Mouse (Mus musculus) retina, postnatal 7 days (tissue): ENCODE results near the gene Cd33.
A peak's percentile ranks its signal among the peaks of the same experiment; 100 is the strongest.

Experiments
- DNase-seq: peaks from one replicate; pipeline ENCODE4 v3.0.0-alpha.2; 2012; ENCODE audit warnings: low read depth, low spot score

Cd33 gene

DNA sequence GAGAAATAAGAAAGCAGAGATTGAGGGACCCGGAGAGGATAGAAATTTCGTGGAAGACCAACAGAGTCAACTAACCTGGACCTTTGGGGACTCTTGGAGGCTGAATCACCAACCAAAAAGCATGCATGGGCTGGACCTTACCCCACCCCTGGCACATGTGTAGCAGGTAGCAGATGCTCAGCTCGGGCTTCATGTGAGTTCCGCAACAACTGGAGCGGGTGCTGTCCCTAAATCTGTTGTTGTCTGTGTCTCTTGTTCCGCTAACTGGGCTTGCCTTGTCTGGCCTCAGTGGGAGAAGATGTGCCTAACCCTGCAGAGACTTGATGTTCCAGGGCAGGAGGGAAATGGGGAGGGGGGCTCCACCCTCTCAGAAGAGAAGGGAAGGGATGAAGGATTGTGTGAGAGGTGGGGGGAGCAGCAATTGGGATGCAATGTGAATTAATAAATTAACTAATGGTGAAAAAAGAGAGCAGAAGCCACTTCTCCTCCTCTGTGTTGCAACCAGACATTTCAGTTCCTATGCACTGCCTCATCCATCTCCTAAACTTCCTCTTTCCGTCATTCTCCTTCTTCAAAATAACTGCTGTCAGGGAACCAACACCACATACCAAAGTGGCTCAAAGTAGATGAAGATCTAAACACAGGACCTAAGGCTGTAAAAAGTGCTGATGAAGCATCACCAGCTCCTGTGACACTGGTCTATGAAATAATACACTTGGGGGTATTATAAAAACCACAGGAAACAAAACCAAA is at the start of gene Cd33:
Cd33 (minus strand) TSS at position 204 of the 753 bp plus-strand sequence.
- DNase-seq = no peak

DNA sequence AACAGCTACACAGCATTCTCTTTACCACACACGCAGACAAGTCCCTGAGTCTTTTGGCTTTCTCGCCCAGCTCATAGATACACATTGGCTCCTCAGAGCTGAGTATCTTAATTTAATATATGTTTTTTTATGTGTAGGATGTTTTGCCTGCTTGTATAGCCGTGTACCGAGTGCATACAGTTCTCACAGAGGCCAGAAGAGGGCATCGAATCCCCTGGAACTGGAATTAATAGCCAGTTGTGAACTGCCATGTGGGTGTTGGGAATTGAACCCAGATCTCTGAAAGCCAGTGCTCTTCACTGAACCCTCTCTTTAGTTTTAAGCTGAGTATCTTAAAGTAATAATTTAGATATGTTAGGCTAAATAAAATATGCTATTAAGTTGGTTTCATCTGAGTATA is 40.6 kb upstream of the Cd33 start:
- DNase-seq = no peak

DNA sequence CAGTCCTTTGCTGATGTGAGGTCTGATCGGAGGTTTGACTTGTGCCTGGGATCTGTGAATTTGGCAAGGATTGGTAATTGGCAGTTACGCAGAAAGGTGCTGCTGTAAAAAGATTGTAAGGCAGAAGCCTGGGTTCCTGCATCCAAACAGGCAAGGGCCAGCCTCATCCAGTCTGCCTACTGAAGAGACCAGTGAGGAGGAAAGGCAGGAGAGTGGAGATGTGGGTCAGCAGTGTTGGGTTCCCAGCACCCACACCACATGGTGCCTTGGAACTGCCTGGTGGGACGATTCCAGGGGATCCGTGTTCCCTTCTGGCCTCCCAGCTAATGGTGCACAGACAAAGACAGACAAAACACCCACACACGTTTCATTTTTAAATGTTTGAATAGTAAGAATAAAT is 36.3 kb upstream of the Cd33 start:
- DNase-seq = no peak

DNA sequence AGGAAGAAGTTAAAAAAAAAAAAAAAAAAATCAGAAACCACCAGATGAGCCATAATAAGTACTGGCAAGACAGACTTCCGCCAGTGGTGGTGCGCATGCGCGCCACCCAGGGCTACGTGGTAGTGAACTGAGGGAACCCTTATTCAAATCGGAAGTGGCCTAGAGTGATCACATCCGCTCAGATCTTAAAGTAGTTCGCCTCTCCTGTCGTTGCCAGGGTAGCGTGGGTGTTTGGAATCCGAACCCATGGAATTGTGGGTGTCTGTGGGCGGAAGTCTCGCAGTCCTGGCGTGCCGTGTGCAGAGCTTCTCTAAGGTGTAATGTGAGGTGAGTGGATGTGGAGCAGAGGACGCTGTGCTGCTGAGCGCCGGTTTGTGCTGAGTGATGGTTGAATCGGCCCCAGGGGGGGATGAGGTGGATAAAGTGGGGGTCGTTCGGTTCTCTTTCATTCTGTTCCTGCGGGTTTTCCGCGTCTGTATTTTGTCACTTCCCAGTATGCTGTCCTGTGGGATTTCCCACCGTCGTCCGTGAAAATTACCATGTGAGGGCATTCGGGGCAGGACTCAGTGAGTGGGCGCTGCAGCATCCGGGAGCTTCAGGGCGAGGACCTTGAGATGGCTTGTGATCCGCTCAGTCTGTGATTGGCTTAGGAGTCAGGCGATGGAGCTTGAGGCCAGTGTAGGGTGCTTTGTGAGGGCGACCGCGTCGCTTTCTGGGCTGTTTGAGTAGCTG is 35.4 kb upstream of the Cd33 start, which contains the start of gene Zfp719:
Zfp719 (plus strand) TSS at position 171 of the 732 bp plus-strand sequence.
- peak; percentile 89 for DNase-seq

DNA sequence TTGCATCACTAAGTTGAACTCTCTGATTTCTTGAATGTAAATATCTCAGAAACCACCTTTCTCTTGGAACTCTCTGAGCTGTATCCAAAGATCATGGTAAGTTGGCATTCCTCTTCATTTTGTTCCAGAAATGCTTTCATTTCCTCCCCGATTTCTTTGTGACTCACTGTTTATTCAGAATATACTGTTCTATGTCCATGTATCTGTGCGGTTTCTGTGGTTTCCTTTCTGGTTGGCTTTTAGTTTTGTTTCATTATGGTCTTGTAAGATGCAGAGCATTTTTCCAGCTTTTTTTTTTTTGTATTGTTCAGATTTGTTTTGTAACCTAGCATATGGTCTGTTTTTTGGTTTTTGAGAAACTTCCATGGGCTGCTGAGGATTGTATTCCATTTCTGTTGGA is 27.0 kb upstream of the Cd33 start:
- DNase-seq = no peak

DNA sequence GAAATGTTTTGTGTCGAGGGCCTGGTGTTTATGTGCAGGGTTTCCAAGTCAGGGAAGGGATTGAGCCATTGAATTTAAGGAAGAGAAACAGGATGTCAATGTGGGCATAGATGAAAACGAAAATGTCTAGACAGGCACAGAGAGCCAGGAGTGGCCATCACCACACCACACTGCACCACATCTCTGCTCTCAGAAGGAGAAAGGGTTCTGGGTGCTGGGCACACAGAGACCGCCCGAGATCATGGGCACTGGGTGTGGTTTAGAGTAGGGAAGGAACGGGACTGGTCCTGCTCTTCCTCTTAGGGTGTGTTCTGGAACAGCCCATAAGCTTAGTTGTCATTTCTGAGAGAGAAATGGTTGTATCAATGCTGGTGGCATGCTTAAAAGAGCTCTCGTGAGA is 19.1 kb upstream of the Cd33 start:
- DNase-seq = no peak

DNA sequence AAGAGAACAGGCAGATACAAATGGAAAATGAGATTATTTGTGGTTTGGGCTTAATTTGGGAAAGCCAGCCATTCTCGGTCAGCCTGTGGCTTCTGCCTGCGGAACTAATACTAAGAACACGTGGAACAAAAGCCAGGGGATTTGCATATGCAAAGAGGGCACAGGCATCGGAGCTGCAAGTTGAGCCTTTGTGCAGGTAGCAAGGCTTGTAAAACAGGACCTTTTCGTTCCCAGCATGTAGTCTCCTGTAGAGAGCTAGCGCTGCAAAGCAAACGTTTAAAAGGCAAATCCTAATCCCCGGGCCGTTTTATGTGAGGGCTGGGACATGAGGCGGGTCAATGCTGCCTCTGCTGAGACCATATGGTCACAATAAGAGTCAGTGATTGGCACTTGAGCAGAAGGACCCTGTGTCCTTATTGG is 18.4 kb upstream of the Cd33 start:
- DNase-seq = peak; percentile 30

DNA sequence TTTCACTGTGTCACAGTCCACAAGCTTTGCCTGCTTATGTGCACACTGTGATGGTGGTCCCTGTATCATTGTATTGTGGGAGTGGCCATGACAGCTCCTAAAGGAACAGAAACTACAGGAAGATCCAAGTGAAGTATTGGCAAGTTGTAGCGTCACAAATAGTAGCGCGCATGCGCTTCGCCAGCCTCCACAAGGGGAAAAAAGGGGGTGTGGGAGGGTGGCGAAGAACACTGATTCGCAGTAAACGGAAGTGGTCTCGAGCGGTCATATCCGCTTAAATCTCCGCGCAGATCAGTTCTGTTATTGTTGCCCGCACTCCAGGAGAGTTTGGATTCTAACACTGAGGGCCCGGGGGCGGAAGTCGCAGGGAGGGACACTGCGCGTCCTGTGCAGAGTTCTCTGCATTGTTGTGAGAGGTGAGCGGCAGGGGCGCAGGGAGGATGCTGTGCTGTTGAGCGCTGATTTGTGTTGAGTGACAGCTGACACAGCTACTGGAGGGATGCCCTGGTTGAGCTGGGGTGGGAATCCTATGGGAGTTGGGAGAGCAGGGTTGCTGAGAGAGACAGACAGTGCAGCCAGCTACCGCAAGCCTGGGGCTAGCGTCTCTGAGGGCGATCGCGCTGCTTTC is 17.9 kb upstream of the Cd33 start, which contains the start of gene Zfp658:
Zfp658 (plus strand) TSS at position 251 of the 628 bp plus-strand sequence.
- DNase-seq = peak; percentile 84

DNA sequence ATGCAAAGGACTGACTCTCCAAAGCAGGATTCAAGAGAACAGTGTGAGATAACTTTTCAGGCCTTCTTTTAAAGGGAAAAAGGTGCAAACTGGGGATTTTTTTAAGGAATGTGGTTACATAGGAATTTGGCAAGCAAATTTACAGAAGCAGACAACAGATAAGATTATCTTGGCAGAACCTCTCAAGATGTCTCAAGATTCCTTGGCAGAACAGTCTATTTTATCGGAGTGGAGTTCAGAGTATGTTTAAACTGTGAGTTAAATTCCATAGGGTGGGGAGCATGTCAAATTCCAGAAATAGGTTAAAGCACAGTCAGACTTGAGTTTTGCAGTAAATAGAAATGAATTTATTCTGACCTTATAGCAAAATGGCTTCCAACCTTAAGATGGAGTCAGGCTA is 12.7 kb upstream of the Cd33 start:
- no peak for DNase-seq

DNA sequence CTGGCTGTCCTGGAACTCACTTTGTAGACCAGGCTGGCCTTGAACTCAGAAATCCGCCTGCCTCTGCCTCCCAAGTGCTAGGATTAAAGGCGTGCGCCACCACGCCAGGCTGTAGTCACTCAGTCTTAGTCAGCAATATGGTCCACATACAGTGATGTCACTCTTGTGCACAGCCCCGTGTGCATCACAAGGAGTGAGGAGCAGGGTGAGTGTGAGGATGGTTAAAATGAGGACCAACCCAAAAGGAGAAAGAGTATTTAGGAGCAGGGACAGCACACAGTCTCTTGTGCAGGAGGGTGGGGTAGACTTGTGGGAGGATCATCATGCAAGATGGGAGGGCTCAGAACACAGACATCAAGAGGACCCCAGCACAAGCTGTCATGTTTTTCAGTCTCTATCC is 11.1 kb upstream of the Cd33 start:
- no peak for DNase-seq

DNA sequence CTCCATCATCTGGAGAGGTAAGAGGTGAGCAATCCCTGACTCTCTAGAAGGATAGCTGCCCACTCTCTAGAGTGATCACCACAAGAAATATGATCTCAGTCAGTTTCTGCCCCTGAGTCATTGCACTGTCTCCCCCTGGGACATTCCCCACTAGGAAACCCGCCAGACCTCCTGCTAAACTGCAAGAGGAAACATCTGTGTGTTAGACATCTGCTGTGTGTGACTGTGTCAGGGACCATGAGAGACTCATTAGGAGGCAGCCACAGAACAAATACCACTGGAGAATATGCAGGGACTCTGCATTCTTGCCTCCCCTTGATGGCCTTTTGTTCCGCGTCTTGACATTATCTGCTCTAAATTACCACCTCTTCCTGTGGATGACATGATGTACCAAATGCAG is 10.3 kb upstream of the Cd33 start:
- no peak for DNase-seq

DNA sequence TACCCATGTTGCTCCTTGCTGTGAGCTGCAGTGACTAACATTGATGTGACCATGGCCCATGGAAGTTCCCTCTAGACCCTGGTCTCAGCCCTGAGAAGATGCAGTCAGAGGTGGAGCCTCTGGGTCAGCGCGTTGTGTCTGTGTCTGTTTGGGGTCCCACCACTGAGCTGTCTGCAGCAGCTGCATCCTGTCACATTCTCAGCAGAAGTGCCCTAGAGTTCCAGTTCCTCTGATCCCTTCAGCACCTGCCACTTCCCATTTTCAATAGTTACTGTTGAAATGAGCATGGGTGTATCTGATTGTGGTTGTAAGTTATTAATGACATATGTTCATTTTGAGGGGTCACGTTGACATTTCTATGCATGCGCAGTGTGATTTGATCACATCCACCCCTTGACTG is 8.9 kb upstream of the Cd33 start:
- no peak for DNase-seq

DNA sequence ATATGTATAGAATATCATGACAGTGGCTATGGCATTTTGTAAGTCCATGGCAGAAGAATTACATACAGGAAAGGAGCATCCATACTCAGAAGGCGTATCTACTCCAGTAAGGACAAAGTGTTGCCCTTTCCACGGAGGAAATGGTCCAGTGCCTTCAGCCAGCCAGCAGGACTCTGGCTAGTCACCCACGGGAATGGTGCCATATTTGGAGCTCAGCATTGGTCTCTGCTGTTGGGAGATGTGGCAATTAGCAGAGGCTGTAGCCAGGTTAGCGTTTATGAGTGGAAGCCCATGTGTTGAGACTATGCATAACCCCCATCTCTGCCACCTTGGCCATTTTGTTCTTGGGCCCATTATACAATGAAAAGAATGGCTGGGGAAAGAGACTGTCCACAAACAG is 4.0 kb upstream of the Cd33 start:
- no peak for DNase-seq

DNA sequence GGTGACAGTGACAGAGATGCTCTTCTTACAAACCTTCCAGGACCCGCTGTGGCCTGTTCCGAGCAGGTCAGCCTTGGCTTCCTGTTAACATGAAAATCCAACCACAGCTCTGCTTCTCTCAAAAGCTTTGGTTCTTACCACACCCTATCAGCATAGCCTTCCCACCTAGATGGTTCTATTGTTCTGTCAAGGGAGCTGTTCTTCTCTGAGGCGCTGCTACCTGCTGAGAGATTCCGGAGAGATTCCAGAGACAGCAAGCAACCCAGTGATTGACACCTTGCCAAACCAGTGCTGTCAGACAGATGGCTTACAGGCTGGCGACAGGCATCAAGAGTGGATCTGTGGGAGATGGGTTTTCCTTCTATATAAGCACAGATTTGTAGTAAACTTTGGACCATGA is 3.4 kb upstream of the Cd33 start:
- no peak for DNase-seq

DNA sequence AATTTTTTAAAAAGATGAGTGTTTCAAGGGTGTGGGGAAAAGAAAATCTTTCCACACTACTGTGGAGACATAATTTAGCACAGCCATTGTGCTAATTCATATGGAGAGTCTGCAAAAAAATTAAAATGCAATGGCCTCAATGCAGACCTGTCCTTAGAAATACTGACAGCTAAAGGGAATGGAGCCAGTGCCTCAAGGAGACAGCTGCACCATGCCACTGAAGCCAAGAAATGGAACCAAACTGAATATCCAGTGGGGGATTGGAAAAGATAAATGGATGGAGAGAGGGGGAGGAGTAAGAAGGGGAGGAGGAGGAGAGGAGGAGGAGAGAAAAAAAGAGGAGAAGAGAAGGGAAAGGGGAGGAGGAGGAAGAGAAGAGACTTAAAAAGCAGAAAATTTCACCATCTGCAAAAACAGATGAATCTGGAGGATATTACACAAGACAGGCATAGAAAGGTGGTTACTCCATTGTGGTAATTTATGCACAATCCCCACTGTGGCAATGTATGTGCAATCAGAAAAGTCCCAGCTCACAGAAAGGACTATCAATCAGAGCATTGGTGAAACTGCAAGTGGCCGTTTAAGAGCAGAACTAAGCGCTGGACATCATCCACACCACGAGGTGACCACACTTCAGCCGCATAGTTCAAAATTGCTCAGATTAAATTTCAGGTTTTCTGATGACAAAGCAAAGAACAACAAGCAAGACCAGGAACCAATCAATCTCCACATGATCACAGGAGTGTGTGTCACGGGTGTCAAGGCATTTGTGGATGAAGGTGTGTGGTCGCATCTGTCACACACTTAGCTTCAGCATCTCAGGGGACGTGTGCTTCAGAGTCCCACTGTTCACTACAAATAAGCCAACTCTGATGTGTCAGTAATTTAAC is 1.7 kb upstream of the Cd33 start:
- no peak for DNase-seq

DNA sequence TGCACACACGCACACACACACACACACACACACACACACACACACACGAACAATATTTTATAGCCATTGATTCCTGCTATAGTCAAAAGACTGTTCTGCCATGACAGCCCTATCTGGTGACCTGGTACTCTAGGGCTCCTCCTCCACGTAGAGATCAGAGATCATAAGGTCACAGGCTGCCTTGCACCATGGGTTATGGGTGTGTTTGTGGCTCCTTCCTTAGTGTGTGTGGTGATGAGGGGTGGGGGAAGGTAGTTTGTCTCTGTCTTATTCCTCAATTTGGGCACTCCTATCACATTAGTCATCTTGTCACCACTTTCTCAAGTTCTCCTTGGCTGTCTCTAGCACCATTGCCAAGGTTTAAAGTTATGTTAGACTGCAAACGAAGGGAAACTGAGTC is 5.7 kb downstream of the Cd33 start:
- no peak for DNase-seq

DNA sequence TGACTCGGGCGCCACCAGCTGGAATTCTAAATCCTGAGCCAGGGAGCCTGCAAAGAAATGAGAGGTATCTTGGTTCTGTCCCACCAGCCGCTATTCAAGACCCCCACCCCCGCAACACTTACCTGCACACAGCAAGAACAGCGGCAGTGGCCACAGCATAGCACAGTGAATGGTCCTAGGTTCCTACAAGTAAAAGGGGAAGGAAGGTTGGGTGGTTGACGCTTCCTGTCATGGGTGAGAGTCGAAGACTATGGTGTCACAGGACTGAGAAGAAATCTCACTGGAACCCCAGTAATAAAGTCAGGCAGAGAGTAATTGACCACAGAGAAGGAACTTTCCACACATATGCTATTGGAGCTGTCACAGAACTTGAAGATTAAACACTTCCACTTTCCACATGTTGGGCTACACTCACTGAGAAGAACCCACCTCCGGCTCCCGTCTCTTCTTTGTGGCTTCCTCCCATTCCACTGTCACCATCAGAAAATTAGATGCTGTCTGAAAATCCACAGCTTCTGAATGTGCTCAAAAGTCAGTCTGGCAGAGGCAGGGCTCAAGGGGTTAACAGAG is 11.2 kb downstream of the Cd33 start:
- no peak for DNase-seq

DNA sequence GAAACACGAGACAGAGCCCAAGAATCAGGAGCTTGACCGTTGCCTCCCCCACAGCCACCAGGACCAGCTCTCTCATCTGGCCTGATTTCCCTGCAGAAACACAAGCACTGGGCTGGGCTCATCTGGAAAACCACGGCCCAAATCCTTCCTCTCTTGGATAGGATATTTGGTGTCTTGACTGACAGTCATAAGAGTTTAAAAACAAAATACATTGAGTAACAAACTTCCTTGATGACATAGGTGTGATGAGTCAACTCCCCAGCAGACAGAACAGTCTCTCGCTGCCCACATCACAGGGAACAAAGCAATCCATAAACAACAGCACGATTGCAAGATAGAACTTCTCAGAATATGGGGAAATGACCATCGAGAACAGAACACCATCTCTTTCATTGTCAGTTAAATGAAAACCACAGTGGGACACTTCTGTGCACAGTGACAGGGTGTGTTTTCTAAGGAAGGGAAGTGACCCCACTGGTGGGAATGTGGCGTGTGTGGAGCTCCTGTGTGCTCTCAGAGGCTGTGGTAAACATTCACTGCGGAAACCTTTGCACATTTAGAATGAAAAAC is 13.9 kb downstream of the Cd33 start:
- no peak for DNase-seq

DNA sequence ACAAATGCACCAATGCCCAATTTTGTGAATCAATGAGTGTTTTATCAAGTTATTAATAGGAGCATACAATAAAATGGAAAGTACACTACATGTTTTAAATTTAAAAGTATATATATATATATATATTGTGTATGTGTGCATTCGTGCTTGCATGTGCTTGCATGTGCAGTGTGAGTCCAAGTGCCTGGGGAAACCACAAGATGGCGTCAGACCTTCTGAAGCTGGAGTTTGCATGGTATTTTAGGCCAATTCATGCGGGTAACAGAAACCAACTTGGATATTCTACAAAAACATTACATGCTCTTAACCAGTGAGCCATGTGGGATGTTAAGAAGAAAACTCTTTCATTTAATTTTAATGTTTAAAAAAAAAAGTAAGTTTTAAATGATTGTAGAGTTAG is 18.9 kb downstream of the Cd33 start:
- no peak for DNase-seq

DNA sequence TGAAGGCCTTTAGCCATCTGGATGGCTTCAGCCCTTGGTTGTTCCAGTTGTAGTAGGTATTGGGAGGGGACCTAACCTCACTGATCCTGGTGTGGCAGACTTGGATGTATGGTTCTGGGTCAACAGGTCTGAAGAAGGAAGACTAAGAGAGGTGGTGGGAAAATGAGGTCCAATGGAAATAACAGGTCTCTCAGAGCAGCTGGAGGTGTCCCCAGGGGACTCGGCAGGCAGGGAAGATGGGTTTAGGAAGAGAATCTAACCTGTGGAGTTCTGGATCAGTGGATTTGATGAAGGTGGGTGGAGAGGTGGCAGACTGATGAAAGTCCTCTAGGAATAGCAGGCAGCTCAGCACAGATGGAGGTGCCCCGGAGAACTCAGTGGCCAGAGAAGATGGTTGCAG is 21.5 kb downstream of the Cd33 start:
- no peak for DNase-seq

DNA sequence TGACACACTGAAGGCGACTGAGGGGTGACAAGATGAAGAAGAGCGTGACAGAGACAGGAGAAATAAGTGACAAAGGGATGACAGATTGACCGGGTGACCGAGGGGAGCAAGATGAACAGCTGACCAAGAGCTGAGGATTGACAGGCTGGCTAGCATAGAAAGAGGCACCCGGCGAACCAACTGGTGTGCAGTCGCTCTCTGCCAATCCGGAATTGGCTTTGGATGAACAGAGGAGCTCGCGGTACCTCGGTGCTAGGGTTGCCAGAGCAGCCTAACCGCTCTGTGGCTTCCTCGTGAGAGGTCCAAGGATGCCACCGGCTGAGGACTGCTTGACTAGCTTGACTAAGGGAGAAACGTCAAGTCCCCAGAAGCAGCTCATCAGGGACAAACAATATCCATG is 25.9 kb downstream of the Cd33 start:
- DNase-seq = peak; percentile 23
